Comparison of ENCODE assay signal across 8 mouse cellular contexts in genomic region chr5:138160842-138161665, GRCm38 (mm10). TPM values are rescaled to one million over a fixed set of nuclear protein-coding genes. Genes with fewer than 3 reads are reported as not detected.
DNase-seq lines count a peak whose midpoint lies in the region; ATAC-seq and TF ChIP-seq lines count a peak whose summit lies in the region.

TSS of gene Cops6 (plus strand) at chr5:138161071.

- peaks cover 2% of the 10 kb centered on the region; the same call in 1 of the 2 replicates for H3K79me2 ChIP-seq in liver, adult 2 months (ENCODE audit: control insufficient read depth, insufficient read depth, low read length)
- H3K79me2 ChIP-seq in myocyte (ENCODE audit: control insufficient read depth, insufficient read depth), result peaks cover 18% of the 10 kb centered on the region

- peak; percentile 93 for ATAC-seq in heart, embryonic 11.5 days (replicated peaks; ENCODE audit: insufficient number of reproducible peaks, low FRiP score, low TSS enrichment)
- ATAC-seq in kidney, embryonic 16.5 days (ENCODE audit: low FRiP score, low TSS enrichment), result peak; percentile 96

- H3K4me2 ChIP-seq in heart, embryonic 11.5 days, result peak within 1 kb of the TSS; percentile 74
- peak within 1 kb of the TSS; percentile 60 for H3K4me2 ChIP-seq in kidney, embryonic 16.5 days (replicated peaks; ENCODE audit: low read depth, low read length)
- H3K4me2 ChIP-seq in myocyte (ENCODE audit: low read depth), result peak within 1 kb of the TSS; percentile 95

- H3K27me3 ChIP-seq in erythroblast, embryonic 14.5 days (ENCODE audit: control insufficient read depth), result no peaks in the 10 kb centered on the region
- no peaks in the 10 kb centered on the region for H3K27me3 ChIP-seq in heart, embryonic 11.5 days (ENCODE audit: control insufficient read depth, insufficient read depth, low read length)
- H3K27me3 ChIP-seq in kidney, embryonic 16.5 days (ENCODE audit: insufficient read depth, low read length), result no peaks in the 10 kb centered on the region
- no peaks in the 10 kb centered on the region for H3K27me3 ChIP-seq in liver, adult 2 months (ENCODE audit: control insufficient read depth, insufficient read depth, low read length)
- no peaks in the 10 kb centered on the region for H3K27me3 ChIP-seq in myocyte (ENCODE audit: control insufficient read depth, insufficient read depth, insufficient read length)
- no peaks in the 10 kb centered on the region for H3K27me3 ChIP-seq in splenic B cell, adult 2 months (ENCODE audit: control insufficient read depth, insufficient read depth, low read length, poor library complexity, severe bottlenecking)

- H3K9ac ChIP-seq in heart, embryonic 11.5 days (ENCODE audit: low read depth, low read length), result peak within 1 kb of the TSS; percentile 93
- peak within 1 kb of the TSS; percentile 92 for H3K9ac ChIP-seq in kidney, embryonic 16.5 days (replicated peaks; ENCODE audit: low read length)
- peak within 1 kb of the TSS; percentile 90 for H3K9ac ChIP-seq in liver, adult 2 months (ENCODE audit: low read depth, low read length)

- H3ac ChIP-seq in myocyte (ENCODE audit: control insufficient read depth, insufficient read length), result peak within 1 kb of the TSS; percentile 40

- TF ChIP-seq CTCF in brain, embryonic 14.5 days (IDR thresholded peaks at IDR 0.05; ENCODE audit: borderline replicate concordance, extremely low read depth, insufficient read depth, insufficient read length), result no peak
- TF ChIP-seq CTCF in liver, adult 2 months (IDR thresholded peaks at IDR 0.05; ENCODE audit: low read depth, low read length), result no peak

- under 1% methylated on average over 42 of the region's 42 CpGs for WGBS in heart, embryonic 11.5 days (ENCODE audit: insufficient replicate concordance)
- WGBS in kidney, embryonic 16.5 days, result under 1% methylated on average over 42 of the region's 42 CpGs
- under 1% methylated on average over 42 of the region's 42 CpGs for WGBS in liver, adult 2 months

- TF ChIP-seq POLR2A in brain, embryonic 14.5 days (IDR thresholded peaks at IDR 0.05; ENCODE audit: borderline replicate concordance, extremely low read depth, insufficient read depth, insufficient read length, poor library complexity, severe bottlenecking), result peak; percentile 85
- TF ChIP-seq POLR2A in liver, adult 2 months (IDR thresholded peaks at IDR 0.05; ENCODE audit: extremely low read depth, insufficient read depth, low read length), result peak; percentile 52; the same call in 1 of the 2 replicates
- peak; percentile 93 for TF ChIP-seq POLR2A in myocyte (IDR thresholded peaks at IDR 0.05; ENCODE audit: insufficient read length, low read depth)

- H3K36me3 ChIP-seq in erythroblast, embryonic 14.5 days (ENCODE audit: control insufficient read depth), result peaks cover 41% of the 10 kb centered on the region
- peaks cover 15% of the 10 kb centered on the region for H3K36me3 ChIP-seq in heart, embryonic 11.5 days (ENCODE audit: control insufficient read depth, insufficient read depth, low read length)
- peaks cover 37% of the 10 kb centered on the region for H3K36me3 ChIP-seq in kidney, embryonic 16.5 days (ENCODE audit: insufficient read depth, low read length)
- H3K36me3 ChIP-seq in liver, adult 2 months (ENCODE audit: control insufficient read depth, insufficient read depth, low read length), result peaks cover 17% of the 10 kb centered on the region; the same call in 1 of the 2 replicates
- peaks cover 20% of the 10 kb centered on the region for H3K36me3 ChIP-seq in myocyte (ENCODE audit: control insufficient read depth, insufficient read depth)
- peaks cover 13% of the 10 kb centered on the region for H3K36me3 ChIP-seq in splenic B cell, adult 2 months (ENCODE audit: control insufficient read depth, insufficient read depth, low read length, poor library complexity, severe bottlenecking)

- peak within 1 kb of the TSS; percentile 98 for H3K4me3 ChIP-seq in erythroblast, embryonic 14.5 days (replicated peaks)
- peak within 1 kb of the TSS; percentile 84 for H3K4me3 ChIP-seq in heart, embryonic 11.5 days (ENCODE audit: low read depth, low read length)
- H3K4me3 ChIP-seq in kidney, embryonic 16.5 days (ENCODE audit: low read length), result peak within 1 kb of the TSS; percentile 92
- H3K4me3 ChIP-seq in liver, adult 2 months (ENCODE audit: insufficient read depth, low read depth, low read length), result peak within 1 kb of the TSS; percentile 95
- H3K4me3 ChIP-seq in myocyte, result peak within 1 kb of the TSS; percentile 88

- peak within 1 kb of the TSS; percentile 69 for H3K27ac ChIP-seq in heart, embryonic 11.5 days (ENCODE audit: low read depth, low read length)
- peak within 1 kb of the TSS; percentile 76 for H3K27ac ChIP-seq in kidney, embryonic 16.5 days (ENCODE audit: low read length)
- H3K27ac ChIP-seq in liver, adult 2 months (replicated peaks; ENCODE audit: insufficient read depth, low read depth, low read length), result peak within 1 kb of the TSS; percentile 28

- DNase-seq in B cell, adult 2 months, result peak; percentile 97
- DNase-seq in brain, embryonic 14.5 days (ENCODE audit: low read depth), result peak; percentile 98
- peak; percentile 78 for DNase-seq in liver, adult 2 months (ENCODE audit: extremely low read depth, low read depth, low spot score)
- peak; percentile 93 for DNase-seq in splenic B cell, adult 2 months (ENCODE audit: low read depth, low spot score)

- no peaks in the 10 kb centered on the region for H3K9me3 ChIP-seq in erythroblast, embryonic 14.5 days (ENCODE audit: control insufficient read depth, low read length)
- H3K9me3 ChIP-seq in heart, embryonic 11.5 days (replicated peaks; ENCODE audit: control insufficient read depth, low read length), result no peaks in the 10 kb centered on the region
- H3K9me3 ChIP-seq in kidney, embryonic 16.5 days (ENCODE audit: low read length), result no peaks in the 10 kb centered on the region

- peaks cover 39% of the 10 kb centered on the region for H3K4me1 ChIP-seq in erythroblast, embryonic 14.5 days (ENCODE audit: control insufficient read depth)
- peaks cover 8% of the 10 kb centered on the region for H3K4me1 ChIP-seq in heart, embryonic 11.5 days (ENCODE audit: control insufficient read depth, insufficient read depth, low read length)
- H3K4me1 ChIP-seq in kidney, embryonic 16.5 days (ENCODE audit: insufficient read depth, low read length), result peaks cover 12% of the 10 kb centered on the region
- peaks cover 7% of the 10 kb centered on the region for H3K4me1 ChIP-seq in liver, adult 2 months (ENCODE audit: control insufficient read depth, insufficient read depth, low read length)

TF ChIP-seq in myocyte, 11 proteins besides CTCF, POLR2A, EP300 and RAD21:
- TF ChIP-seq MYOG (IDR thresholded peaks at IDR 0.05; ENCODE audit: control insufficient read depth in 1 of 3, insufficient read depth in 1 of 3, insufficient read length in 2 of 3, low read depth in 2 of 3), result peak in 2 of 3 experiments; percentile 71 to 77
- peak in 2 of 3 experiments; percentile 74 to 96 for TF ChIP-seq MYOD1 (IDR thresholded peaks at IDR 0.05; ENCODE audit: control insufficient read depth in 1 of 3, insufficient read length in 2 of 3, low read depth in 2 of 3)
- no peak for TF ChIP-seq E2F4 (IDR thresholded peaks at IDR 0.05; ENCODE audit: insufficient read depth)
- TF ChIP-seq MAX (IDR thresholded peaks at IDR 0.05; ENCODE audit: low read depth), result no peak
- TF ChIP-seq TCF3 (IDR thresholded peaks at IDR 0.05; ENCODE audit: insufficient read length, low read depth), result no peak
- peak; percentile 29 for TF ChIP-seq REST (IDR thresholded peaks at IDR 0.05; ENCODE audit: insufficient read depth, insufficient read length)
- TF ChIP-seq POLR2AphosphoS2 (IDR thresholded peaks at IDR 0.05; ENCODE audit: insufficient read length, low read depth), result peak; percentile 88
TF ChIP-seq in myocyte: peak in this region for 4.

RNA-seq across cellular contexts. Expression of gene Cops6, which starts in this region (rescaled TPM):
- polyA plus RNA-seq in brain, embryonic 14.5 days (2012; rRNA removed), result 134 and 144 TPM in 2 replicates
- polyA plus RNA-seq in erythroblast, embryonic 14.5 days (2012), result 8.2 and 11.5 TPM in 2 replicates
- polyA plus RNA-seq in heart, embryonic 11.5 days (2014; fragmentation: Nextera tagmentation; extraction: Ambion mirVana), result 253 and 277 TPM in 2 replicates
- 348 and 375 TPM in 2 replicates for polyA plus RNA-seq in kidney, embryonic 16.5 days (2015; fragmentation: Nextera tagmentation; extraction: Ambion mirVana)
- 61.9 and 74.4 TPM in 2 replicates for total RNA-seq in liver, adult 2 months (2014; rRNA removed)
- polyA plus RNA-seq in liver, adult 2 months (2012; rRNA removed), result 109 and 118 TPM in 2 replicates
- 186 TPM for polyA plus RNA-seq in myocyte (2012; fragmentation: generic; extraction: Trizol)

Comparison
In these comparisons a context has a peak if more than half of its experiments do, and no peak if none do; other contexts are left out.
1. Peak in every context shown above with its lines: DNase-seq, ATAC-seq, H3K4me3 ChIP-seq and H3K27ac ChIP-seq.